Comparison of ENCODE assay signal across 13 mouse cellular contexts in the genomic region with DNA sequence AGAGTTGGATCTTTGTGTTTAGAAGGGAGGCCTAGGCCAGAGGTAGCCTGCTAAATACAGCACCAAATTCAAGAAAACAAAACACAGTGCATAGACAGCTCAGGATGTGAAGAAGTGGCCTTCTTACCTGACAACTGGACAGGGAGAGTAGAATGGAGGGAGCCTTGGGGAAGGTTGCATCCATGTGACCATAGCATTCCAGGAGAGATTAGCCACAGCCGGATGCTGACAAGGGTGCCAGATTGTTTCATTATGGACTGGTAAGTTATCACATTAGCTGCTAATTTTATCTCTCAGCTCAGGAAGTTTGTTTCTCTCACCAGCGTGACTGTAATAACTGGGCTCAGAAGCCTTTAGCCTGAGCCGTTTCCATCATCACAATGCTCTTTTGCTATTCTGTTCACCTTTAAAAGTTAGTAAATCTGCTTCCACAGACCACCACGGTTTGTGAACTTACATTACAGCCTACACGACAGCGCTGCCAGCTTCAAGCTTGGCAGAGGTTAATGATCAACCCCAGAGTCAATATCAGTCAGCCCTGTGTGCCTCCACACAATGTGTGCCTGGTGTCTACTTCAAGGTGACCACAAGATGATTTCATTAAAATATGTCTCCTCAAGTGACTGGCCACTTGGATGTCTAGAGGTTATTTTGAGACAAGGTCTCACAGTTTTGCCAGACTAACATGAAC.
DNase-seq lines count a peak whose midpoint lies in the region; ATAC-seq and TF ChIP-seq lines count a peak whose summit lies in the region.
"Had no signal": no experiment of that assay in that cellular context is flagged by ENCODE, and none has a peak within 500 bp of the region (broad histone marks: within the 10 kb centered on the region; RNA-seq: fewer than 3 reads in every experiment).

No protein-coding gene starts in this region.

- H3K9me3 ChIP-seq in intestine, embryonic 16.5 days (ENCODE audit: control insufficient read depth, low read length): no peaks in the 10 kb centered on the region
- H3K9me3 ChIP-seq in stomach, embryonic 16.5 days (replicated peaks; ENCODE audit: control insufficient read depth, low read length): no peaks in the 10 kb centered on the region
- H3K9me3 ChIP-seq: limb, embryonic 15.5 days had no signal

- no peak overlapping the region for H3K4me2 ChIP-seq in intestine, embryonic 16.5 days (ENCODE audit: low read depth, low read length)
- no peak overlapping the region for H3K4me2 ChIP-seq in stomach, embryonic 16.5 days (ENCODE audit: low read depth, low read length)
- H3K4me2 ChIP-seq: limb, embryonic 15.5 days had no signal

- H3K9ac ChIP-seq in liver, adult 2 months (ENCODE audit: low read depth, low read length): no peak overlapping the region
- H3K9ac ChIP-seq in intestine, embryonic 16.5 days (ENCODE audit: low read depth, low read length): no peak overlapping the region
- no peak overlapping the region for H3K9ac ChIP-seq in stomach, embryonic 16.5 days (ENCODE audit: low read length)
- H3K9ac ChIP-seq: limb, embryonic 15.5 days had no signal

- no peak for TF ChIP-seq CTCF in liver, adult 2 months (IDR thresholded peaks at IDR 0.05; ENCODE audit: low read depth, low read length)

- peak; percentile 89 for ATAC-seq in intestine, embryonic 16.5 days
- peak; percentile 86 for ATAC-seq in stomach, embryonic 16.5 days (ENCODE audit: insufficient read depth, low FRiP score)
- ATAC-seq: hindbrain, embryonic 16.5 days; midbrain, embryonic 16.5 days had no signal

- peak overlapping the region; percentile 57 for H3K27ac ChIP-seq in liver, adult 2 months (replicated peaks; ENCODE audit: insufficient read depth, low read depth, low read length)
- H3K27ac ChIP-seq in intestine, embryonic 16.5 days (ENCODE audit: low read length): peak overlapping the region; percentile 75
- H3K27ac ChIP-seq in stomach, embryonic 16.5 days (ENCODE audit: low read length): peak overlapping the region; percentile 36
- H3K27ac ChIP-seq: limb, embryonic 15.5 days had no signal

- 8% methylated on average over 6 of the region's 6 CpGs for WGBS in liver, adult 2 months
- 56% methylated on average over 6 of the region's 6 CpGs for WGBS in intestine, embryonic 16.5 days
- WGBS in stomach, embryonic 16.5 days: 53% methylated on average over 6 of the region's 6 CpGs

- peaks cover 16% of the 10 kb centered on the region; the same call in 1 of the 2 replicates for H3K79me2 ChIP-seq in liver, adult 2 months (ENCODE audit: control insufficient read depth, insufficient read depth, low read length)

- peaks cover 66% of the 10 kb centered on the region for H3K36me3 ChIP-seq in liver, adult 2 months (ENCODE audit: control insufficient read depth, insufficient read depth, low read length)
- H3K36me3 ChIP-seq in intestine, embryonic 16.5 days (ENCODE audit: control insufficient read depth, insufficient read depth, low read length): peaks cover 14% of the 10 kb centered on the region
- H3K36me3 ChIP-seq in stomach, embryonic 16.5 days (ENCODE audit: control insufficient read depth, insufficient read depth, low read length): peaks cover 4% of the 10 kb centered on the region; the same call in 1 of the 2 replicates

- H3K4me1 ChIP-seq in liver, adult 2 months (ENCODE audit: control insufficient read depth, insufficient read depth, low read length): peaks cover 28% of the 10 kb centered on the region
- peaks cover 20% of the 10 kb centered on the region for H3K4me1 ChIP-seq in intestine, embryonic 16.5 days (ENCODE audit: control insufficient read depth, insufficient read depth, low read length)
- no peaks in the 10 kb centered on the region for H3K4me1 ChIP-seq in stomach, embryonic 16.5 days (ENCODE audit: control insufficient read depth, insufficient read depth, low read length)
- H3K4me1 ChIP-seq: limb, embryonic 15.5 days had no signal

- H3K4me3 ChIP-seq in liver, adult 2 months (ENCODE audit: insufficient read depth, low read depth, low read length): no peak overlapping the region
- H3K4me3 ChIP-seq in intestine, embryonic 16.5 days (ENCODE audit: low read length): no peak overlapping the region
- H3K4me3 ChIP-seq in stomach, embryonic 16.5 days (replicated peaks; ENCODE audit: low read length): no peak overlapping the region
- H3K4me3 ChIP-seq: limb, embryonic 15.5 days had no signal

- TF ChIP-seq POLR2A in liver, adult 2 months (IDR thresholded peaks at IDR 0.05; ENCODE audit: extremely low read depth, insufficient read depth, low read length): no peak

- H3K27me3 ChIP-seq in liver, adult 2 months (ENCODE audit: control insufficient read depth, insufficient read depth, low read length): no peaks in the 10 kb centered on the region
- no peaks in the 10 kb centered on the region for H3K27me3 ChIP-seq in intestine, embryonic 16.5 days (replicated peaks; ENCODE audit: control insufficient read depth, insufficient read depth, low read length)
- H3K27me3 ChIP-seq in stomach, embryonic 16.5 days (ENCODE audit: control insufficient read depth, insufficient read depth, low read length): no peaks in the 10 kb centered on the region
- H3K27me3 ChIP-seq: limb, embryonic 15.5 days had no signal

- DNase-seq in liver, adult 2 months (ENCODE audit: extremely low read depth, low read depth, low spot score): peak; percentile 93
- no peak for DNase-seq in liver
- peak; percentile 59 to 74 for DNase-seq in kidney, postnatal 36 days
- no peak for DNase-seq in layer of hippocampus, postnatal 14 days (ENCODE audit: low spot score in 2 of 2)
- DNase-seq in frontal cortex, postnatal 36 days (ENCODE audit: low spot score in 2 of 2): no peak
- DNase-seq: gastrocnemius, postnatal 25 days; spleen, adult 18-20 months; thymus, adult 2 months had no signal

Comparison
In these comparisons a context has a peak if more than half of its experiments do, and no peak if none do; other contexts are left out.
1. DNase-seq: peak in liver, adult 2 months (single experiment) and kidney, postnatal 36 days (2 of 2); none in liver (single experiment), layer of hippocampus, postnatal 14 days (0 of 2) and frontal cortex, postnatal 36 days (0 of 2).
2. Peak in every context shown above with its lines, with median percentiles within 50 percentile points of each other: H3K27ac ChIP-seq.